Mouse (Mus musculus) fat pad, adult 2 months (tissue): ENCODE data around the gene Svip.

ENCODE experiments used
- DNase-seq: peaks from one replicate; pipeline ENCODE4 v3.0.0-alpha.2; 2011; ENCODE audit warnings: low read depth, low spot score; ENCODE audit errors: extremely low read depth

The Svip gene

GRCm38 (mm10) chr7:52005511-52006295, at the start of gene Svip:
Svip (minus strand) TSS chr7:52006018.
- DNase-seq = peak; percentile 55

GRCm38 (mm10) chr7:52037600-52038582, 32.1 kb upstream of the Svip start:
- no peak for DNase-seq

DNA sequence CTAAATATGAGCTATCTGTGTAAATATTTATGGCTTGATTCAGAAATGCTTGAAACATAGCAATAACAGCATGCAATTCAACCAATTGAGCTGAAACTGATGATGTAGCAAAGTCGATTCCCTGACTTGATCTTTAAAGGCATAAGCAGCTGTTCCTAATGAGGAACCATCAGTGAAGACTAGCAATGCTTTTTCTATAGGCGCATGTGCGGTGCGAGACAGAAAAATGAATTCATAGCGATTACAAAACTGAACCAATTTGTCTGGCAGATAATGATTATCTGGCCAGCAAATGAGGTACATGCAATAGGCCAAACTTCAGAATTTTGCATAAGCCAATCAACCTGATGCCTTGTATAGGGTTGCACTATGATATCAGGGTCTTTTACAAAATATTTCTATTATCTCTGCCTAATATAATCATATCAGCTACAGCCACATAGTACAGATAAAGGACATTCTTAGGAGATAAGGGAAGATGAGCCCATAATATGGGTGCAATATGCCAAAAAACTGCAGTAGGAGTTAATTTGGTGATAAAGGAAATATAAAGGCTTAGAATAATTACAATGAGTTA, 18.3 kb upstream of the Svip start:
- DNase-seq = no peak

- no peak for DNase-seq
These were observed 16.2 kb upstream of the Svip start for GRCm38 (mm10) chr7:52022039-52022438.

DNA sequence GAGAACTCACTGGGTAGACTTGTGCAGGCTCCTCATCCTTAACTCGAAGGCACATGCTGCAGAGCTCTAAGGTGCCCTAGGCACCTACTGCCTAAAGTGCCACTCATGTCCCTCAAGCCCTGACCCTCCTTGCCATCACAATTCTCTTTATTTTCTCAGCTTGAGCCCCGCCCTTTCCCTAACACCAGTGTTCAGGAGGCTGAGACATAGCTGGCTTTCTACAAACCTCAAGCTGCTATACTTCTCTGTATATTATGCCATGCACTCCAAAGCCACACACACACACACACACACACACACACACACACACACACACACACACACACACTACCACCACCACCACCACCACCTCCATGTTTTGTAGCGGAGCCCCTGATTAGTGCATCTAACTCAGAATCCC, 9.8 kb upstream of the Svip start, which contains the start of gene 1700015G11Rik:
1700015G11Rik (minus strand) TSS at position 101 of the 400 bp plus-strand sequence.
- DNase-seq = no peak

DNA sequence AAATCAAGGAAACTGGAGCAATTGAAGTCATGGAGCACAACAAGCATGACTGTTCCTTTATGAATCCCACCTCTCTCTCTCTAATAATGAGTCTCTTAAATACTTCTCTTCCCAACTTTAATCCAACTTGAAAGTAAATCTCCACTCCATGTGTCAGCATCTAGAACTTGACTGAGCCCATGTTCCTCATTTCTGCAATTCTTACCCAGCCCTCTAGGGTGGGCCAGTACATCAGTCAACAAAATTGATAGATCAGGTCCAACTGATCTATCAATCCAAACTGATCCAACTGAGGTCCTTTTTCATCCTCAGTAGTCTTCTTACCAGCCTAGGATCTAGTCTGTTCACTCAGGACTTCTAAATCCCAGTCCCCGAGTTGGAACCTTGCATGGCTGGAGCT, 9.4 kb upstream of the Svip start:
- no peak for DNase-seq

- DNase-seq = no peak
These were observed 7.6 kb upstream of the Svip start for GRCm38 (mm10) chr7:52013457-52013856.

DNA sequence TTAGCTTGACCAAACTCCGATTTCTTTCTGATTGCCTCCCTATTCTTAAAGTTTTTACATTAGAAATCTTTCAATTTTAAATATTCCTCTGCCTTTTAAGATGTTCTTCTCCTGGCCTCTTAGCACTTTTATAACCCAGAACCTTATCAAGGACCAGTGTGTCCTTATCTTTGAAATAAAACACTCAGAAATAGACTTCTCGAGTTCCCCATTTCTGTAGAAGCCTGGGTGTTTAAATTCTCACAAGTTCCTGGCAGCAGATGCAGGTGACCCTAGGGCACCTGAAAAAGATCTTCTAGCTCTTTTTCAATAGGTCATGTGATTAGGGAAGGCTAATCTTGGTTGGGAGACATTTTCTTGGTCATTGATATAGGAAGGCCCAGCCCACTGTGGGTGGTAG, 1.3 kb upstream of the Svip start:
- DNase-seq = no peak

DNA sequence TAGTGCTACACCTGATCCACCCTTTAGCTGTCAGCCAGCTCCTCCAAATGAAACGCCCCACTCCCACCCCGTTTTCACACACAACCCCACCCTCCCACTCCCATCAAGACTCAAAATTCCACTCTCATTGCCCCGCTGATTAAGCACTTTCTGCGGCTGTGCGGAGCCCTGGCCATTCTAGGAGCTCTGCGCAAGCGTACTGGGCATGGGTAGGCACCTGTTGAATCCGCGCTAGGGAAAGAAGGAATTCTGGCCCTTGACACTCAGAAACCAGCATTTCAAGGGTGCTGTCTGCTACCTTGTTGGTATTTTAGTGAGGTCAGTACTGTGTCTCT, 445 bp upstream of the Svip start:
- DNase-seq = no peak

GRCm38 (mm10) chr7:51991020-51991419, 14.8 kb downstream of the Svip start:
- DNase-seq = no peak

DNA sequence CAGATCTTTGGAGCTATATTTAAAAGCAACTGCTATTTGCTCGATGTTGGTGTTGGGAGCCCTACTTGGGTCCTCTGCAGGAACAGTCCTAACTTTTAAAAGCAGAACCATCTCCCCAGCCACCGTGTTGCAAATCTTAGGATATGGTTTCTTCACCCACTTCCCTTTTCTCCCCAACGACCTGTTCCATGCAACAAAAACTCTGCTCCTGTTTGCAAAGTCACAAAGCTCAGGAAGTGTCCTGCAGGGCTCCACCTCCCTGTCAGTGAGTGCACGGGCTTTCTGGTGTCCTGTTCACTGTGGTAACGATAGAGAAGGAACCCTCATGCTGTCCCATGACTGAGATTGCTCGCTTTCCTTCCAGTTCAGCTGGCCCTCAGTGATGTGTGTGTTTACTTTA, 18.9 kb downstream of the Svip start:
- DNase-seq = no peak

DNA sequence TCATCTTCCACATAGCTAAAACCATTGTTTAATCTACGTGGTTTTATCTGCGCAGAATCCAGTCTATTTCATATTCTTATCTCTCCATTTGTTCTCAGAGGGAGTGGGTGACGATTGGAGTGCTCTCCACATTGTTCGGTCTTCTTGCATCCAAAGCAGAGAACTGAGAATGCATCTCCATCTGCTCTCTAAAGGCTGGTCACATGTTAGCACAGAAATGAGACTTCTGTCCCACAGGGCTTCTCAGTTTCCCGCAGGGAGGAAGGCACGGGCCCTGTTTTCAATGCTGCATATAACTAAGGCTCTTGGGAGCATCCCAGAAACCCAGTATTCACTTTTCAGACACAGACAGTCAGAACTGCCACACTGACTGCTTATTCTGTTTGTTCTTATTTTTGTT, 20.1 kb downstream of the Svip start:
- DNase-seq = no peak

GRCm38 (mm10) chr7:51982303-51982702, 23.5 kb downstream of the Svip start:
- DNase-seq = no peak

DNA sequence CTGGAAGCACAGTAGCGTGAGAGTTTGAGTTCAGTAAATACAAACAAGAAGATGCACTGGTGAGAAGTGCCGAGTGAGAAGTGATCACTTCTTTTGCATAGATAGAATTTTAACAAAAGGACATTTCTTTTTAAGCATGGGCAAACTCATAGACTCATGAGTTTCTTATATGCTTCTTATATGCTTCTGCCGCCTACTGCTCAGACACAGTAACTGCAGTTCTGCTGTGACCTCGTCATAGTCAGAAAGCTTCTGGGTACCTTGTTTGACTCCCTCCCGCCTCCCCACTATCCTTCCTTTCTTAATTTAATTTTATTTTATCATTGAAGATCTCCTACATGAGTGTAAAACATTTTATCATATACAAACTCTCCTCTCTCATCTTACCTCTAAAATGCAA, 26.5 kb downstream of the Svip start:
- DNase-seq = no peak

GRCm38 (mm10) chr7:51975181-51975580, 30.6 kb downstream of the Svip start:
- DNase-seq = no peak

DNA sequence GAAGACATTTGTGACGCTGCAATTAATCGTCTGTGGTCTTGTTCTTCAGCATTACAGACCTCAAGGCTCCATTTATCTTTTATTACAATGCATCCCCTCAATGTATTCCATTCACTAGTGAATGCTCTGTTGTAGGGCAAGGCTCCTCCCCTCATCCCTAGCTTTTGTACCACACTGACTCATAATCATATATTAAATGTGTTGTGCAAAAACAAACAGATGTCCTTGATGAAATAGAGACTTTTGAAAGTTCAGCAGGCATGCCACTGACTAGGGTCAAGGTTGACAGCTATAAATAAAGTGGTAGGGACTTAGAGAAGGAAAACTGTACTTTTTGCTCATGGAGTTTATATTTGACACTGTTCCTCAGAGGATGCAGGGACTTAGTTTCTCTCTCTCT, 32.3 kb downstream of the Svip start:
- DNase-seq = no peak

GRCm38 (mm10) chr7:51973091-51973490, 32.7 kb downstream of the Svip start:
- no peak for DNase-seq

DNA sequence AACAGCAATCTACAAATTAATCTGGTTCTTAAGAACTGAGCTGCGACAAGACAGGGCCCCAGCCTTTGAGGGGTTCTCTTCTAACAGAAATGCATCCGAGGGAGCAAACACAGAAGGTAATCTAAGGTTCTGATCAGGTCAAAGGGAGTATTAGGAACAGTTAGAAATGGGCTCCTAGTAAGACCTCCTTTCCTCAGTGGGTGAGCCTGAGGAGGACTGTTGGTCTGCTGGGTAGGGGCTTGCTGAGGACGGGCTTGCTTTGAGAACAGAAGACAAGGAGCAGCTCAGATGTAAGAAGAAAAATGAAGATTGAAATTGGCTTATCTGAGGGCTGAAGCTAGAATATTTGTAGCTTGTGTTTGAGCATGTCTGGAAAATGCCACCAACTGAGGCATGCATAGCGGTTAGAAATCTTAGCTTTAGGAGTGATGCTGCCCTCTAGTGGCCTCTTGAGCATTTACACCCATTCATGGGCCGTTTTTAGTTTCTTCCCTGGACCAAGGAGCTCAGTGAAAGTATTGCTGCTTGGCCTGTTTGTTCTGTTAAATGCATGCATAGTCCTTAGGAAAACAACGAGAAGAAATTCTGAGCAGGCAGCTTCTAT, 33.5 kb downstream of the Svip start:
- DNase-seq = no peak

DNA sequence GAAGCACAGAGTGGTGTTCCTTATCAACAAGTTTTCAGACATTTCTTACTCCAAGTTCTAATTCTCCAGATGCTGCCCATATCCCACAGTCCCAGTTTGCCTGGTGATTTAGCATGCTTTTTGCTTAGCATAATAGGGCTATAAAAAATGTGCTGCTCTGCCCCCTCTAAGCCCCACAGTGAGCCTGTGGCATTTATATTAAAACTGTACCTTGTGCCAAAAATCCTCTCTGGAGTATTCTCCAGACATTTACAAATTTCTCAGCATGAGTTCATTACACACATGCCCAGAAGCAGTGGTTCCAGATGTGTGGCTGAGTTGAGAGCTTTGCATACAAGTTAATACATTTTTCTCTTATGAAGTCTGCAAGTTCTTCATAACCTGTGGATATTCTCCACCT, 36.4 kb downstream of the Svip start:
- DNase-seq = no peak

DNA sequence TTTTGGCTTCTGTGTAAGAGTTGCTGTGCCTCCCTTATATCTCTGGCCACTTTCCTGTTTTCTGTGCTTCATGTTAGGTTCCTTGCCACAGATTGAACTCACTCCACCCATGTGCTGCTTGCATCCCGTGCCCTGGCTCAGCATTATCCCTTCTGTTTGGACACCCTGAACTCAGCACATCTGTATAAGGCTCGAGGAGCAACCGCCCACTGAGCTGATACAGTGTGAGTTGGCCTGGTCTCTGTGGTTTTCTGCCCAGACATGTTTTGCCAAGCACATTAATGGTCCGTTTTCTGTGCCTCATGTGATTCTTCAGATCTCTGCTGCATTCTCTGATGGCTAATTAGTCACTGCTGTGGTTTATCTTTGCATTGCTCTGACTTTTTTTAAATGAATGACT, 38.2 kb downstream of the Svip start:
- DNase-seq = no peak

DNA sequence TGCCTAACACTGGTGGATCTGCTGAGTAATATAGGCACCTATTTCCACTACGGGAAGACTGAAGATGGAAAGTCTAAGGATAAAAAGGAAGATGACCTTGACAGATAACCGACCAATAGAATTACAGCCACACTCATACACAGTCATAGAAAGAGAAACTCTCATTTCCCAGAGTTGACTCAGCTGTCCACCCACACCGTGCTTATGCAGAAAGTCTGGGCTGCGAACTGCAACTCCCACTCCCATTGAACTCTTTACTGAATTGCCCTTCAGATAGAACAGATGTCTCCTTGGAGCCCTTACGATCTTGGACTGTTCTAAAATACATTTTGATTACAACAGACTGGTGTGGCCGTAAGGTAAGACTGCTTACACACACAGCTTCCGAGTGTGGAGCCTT, 41.1 kb downstream of the Svip start:
- DNase-seq = no peak
